In the genomic region with DNA sequence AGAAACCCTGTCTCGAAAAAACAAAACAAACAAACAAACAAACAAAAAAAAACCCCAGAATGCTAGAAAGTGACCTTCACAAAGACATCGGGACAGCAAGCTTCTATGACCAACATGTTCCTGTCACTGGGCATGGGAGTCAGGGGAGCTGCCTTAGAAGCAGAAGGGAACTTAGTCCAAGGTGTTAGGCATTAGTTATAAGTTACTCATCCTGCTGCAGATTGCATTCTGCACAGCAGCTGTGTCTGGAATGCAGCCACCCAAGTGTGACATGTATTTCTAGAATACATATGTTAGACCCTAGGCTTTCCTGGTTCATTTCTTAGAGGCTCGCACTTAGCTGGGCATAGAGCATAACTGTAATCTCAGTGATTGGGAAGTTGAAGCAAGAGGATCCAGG, we compare ENCODE assay signal across 22 mouse cellular contexts. TPM values are rescaled to one million over a fixed set of nuclear protein-coding genes. Genes with fewer than 3 reads are reported as not detected.
A peak's percentile ranks its signal among the peaks of the same experiment; 100 is the strongest.
DNase-seq lines count a peak whose midpoint lies in the region; ATAC-seq and TF ChIP-seq lines count a peak whose summit lies in the region.
"Had no signal": no experiment of that assay in that cellular context is flagged by ENCODE, and none has a peak within 500 bp of the region (broad histone marks: within the 10 kb centered on the region; RNA-seq: fewer than 3 reads in every experiment).

No protein-coding gene starts in this region.

- peak; percentile 74 for ATAC-seq in kidney, postnatal 0 days (replicated peaks; ENCODE audit: low FRiP score, low read depth)
- no peak for ATAC-seq in kidney, embryonic 15.5 days (replicated peaks; ENCODE audit: low FRiP score)
- ATAC-seq: forebrain, embryonic 14.5 days; forebrain, embryonic 16.5 days had no signal

- H3K4me2 ChIP-seq in kidney, postnatal 0 days (ENCODE audit: low read length): no peak overlapping the region
- H3K4me2 ChIP-seq in kidney, embryonic 15.5 days: no peak overlapping the region
- H3K4me2 ChIP-seq: embryonic facial prominence, embryonic 13.5 days; embryonic facial prominence, embryonic 15.5 days; forebrain, embryonic 12.5 days had no signal

- DNase-seq in kidney, postnatal 0 days (ENCODE audit: low spot score): no peak
- no peak for DNase-seq in kidney, adult 9 months
- DNase-seq in kidney, postnatal 14 days: peak; percentile 35
- DNase-seq: adrenal gland, adult 2 months; adrenal gland, postnatal 10 days; adrenal gland, postnatal 25 days; cerebellum, adult 11 months; cerebellum, adult 18-20 months; cerebellum, adult 8-10 months; cerebellum, adult 9-11 months; cerebellum, postnatal 36 days; embryo, embryonic 11 days had no signal

- 0 out of 2 replicates have a peak overlapping the region, but pooled peaks have one; percentile 25 for H3K27ac ChIP-seq in kidney, postnatal 0 days
- no peak overlapping the region for H3K27ac ChIP-seq in kidney, embryonic 15.5 days
- H3K27ac ChIP-seq: embryonic facial prominence, embryonic 13.5 days; embryonic facial prominence, embryonic 15.5 days; forebrain, embryonic 10.5 days; forebrain, embryonic 12.5 days had no signal

- TF ChIP-seq CTCF in kidney, postnatal 0 days (IDR thresholded peaks at IDR 0.05; ENCODE audit: low read depth): no peak

- whole genome bisulfite sequencing in kidney, postnatal 0 days: 93% methylated on average over 3 of the region's 3 CpGs
- WGBS in kidney, embryonic 15.5 days: 93% methylated on average over 3 of the region's 3 CpGs

- H3K9me3 ChIP-seq in kidney, postnatal 0 days (replicated peaks; ENCODE audit: low read length): no peaks in the 10 kb centered on the region
- no peaks in the 10 kb centered on the region for H3K9me3 ChIP-seq in kidney, embryonic 15.5 days (replicated peaks)
- H3K9me3 ChIP-seq: embryonic facial prominence, embryonic 13.5 days; embryonic facial prominence, embryonic 15.5 days; forebrain, embryonic 10.5 days; forebrain, embryonic 12.5 days had no signal

- no peak overlapping the region for H3K9ac ChIP-seq in kidney, postnatal 0 days (ENCODE audit: low read depth, low read length)
- no peak overlapping the region for H3K9ac ChIP-seq in kidney, embryonic 15.5 days
- H3K9ac ChIP-seq: embryonic facial prominence, embryonic 13.5 days; embryonic facial prominence, embryonic 15.5 days; forebrain, embryonic 12.5 days had no signal

- no peak overlapping the region for H3K4me3 ChIP-seq in kidney, postnatal 0 days (replicated peaks; ENCODE audit: low read depth, low read length)
- H3K4me3 ChIP-seq in kidney, embryonic 15.5 days (replicated peaks): no peak overlapping the region
- H3K4me3 ChIP-seq: embryonic facial prominence, embryonic 13.5 days; embryonic facial prominence, embryonic 15.5 days; erythroblast, embryonic 14.5 days; forebrain, embryonic 10.5 days; forebrain, embryonic 12.5 days had no signal

- peaks cover 56% of the 10 kb centered on the region for H3K36me3 ChIP-seq in kidney, postnatal 0 days (ENCODE audit: insufficient read depth, low read length)
- peaks cover 99% of the 10 kb centered on the region for H3K36me3 ChIP-seq in kidney, embryonic 15.5 days

- H3K27me3 ChIP-seq in kidney, postnatal 0 days (ENCODE audit: insufficient read depth, low read length): no peaks in the 10 kb centered on the region
- no peaks in the 10 kb centered on the region for H3K27me3 ChIP-seq in kidney, embryonic 15.5 days
- H3K27me3 ChIP-seq: embryonic facial prominence, embryonic 13.5 days; embryonic facial prominence, embryonic 15.5 days; forebrain, embryonic 12.5 days had no signal

- H3K4me1 ChIP-seq in kidney, postnatal 0 days (replicated peaks; ENCODE audit: insufficient read depth, low read length): no peaks in the 10 kb centered on the region
- H3K4me1 ChIP-seq in kidney, embryonic 15.5 days: no peaks in the 10 kb centered on the region
- H3K4me1 ChIP-seq: embryonic facial prominence, embryonic 13.5 days; embryonic facial prominence, embryonic 15.5 days; forebrain, embryonic 10.5 days; forebrain, embryonic 12.5 days had no signal

RNA-seq across cellular contexts. Expression of a gene that starts 7.7 kb away (rescaled TPM):
- polyA plus RNA-seq in kidney, postnatal 0 days (2015; fragmentation: Nextera tagmentation; extraction: Ambion mirVana): 27.5 and 30.5 TPM in 2 replicates
- polyA plus RNA-seq in kidney, embryonic 15.5 days (2015; fragmentation: Nextera tagmentation; extraction: Ambion mirVana): 41.3 and 47.7 TPM in 2 replicates

RNA-seq across cellular contexts. Expression of a gene that starts 7.8 kb away (rescaled TPM):
- not detected in 2 replicates for polyA plus RNA-seq in kidney, postnatal 0 days (2015; fragmentation: Nextera tagmentation; extraction: Ambion mirVana)
- not detected in 2 replicates for polyA plus RNA-seq in kidney, embryonic 15.5 days (2015; fragmentation: Nextera tagmentation; extraction: Ambion mirVana)
- polyA plus RNA-seq: C2C12; embryonic facial prominence, embryonic 11.5 days; embryonic facial prominence, embryonic 13.5 days; embryonic facial prominence, embryonic 15.5 days; erythroblast, embryonic 14.5 days; forebrain, embryonic 10.5 days; forebrain, embryonic 12.5 days; forebrain, embryonic 14.5 days; forebrain, embryonic 16.5 days had no signal

RNA-seq across cellular contexts. Expression of a gene that starts 16.8 kb away (rescaled TPM):
- 20.1 and 24.9 TPM in 2 replicates for polyA plus RNA-seq in kidney, postnatal 0 days (2015; fragmentation: Nextera tagmentation; extraction: Ambion mirVana)
- 47.6 and 54.0 TPM in 2 replicates for polyA plus RNA-seq in kidney, embryonic 15.5 days (2015; fragmentation: Nextera tagmentation; extraction: Ambion mirVana)

RNA-seq across cellular contexts. Expression of a gene that starts 17.1 kb away (rescaled TPM):
- 82.3 and 86.1 TPM in 2 replicates for polyA plus RNA-seq in kidney, postnatal 0 days (2015; fragmentation: Nextera tagmentation; extraction: Ambion mirVana)
- polyA plus RNA-seq in kidney, embryonic 15.5 days (2015; fragmentation: Nextera tagmentation; extraction: Ambion mirVana): 87.0 and 101 TPM in 2 replicates

RNA-seq across cellular contexts. Expression of a gene that starts 48.0 kb away (rescaled TPM):
- 89.9 and 96.5 TPM in 2 replicates for polyA plus RNA-seq in kidney, postnatal 0 days (2015; fragmentation: Nextera tagmentation; extraction: Ambion mirVana)
- polyA plus RNA-seq in kidney, embryonic 15.5 days (2015; fragmentation: Nextera tagmentation; extraction: Ambion mirVana): 101 and 108 TPM in 2 replicates
